Mouse (Mus musculus): ENCODE results near the gene Ttc25. TPM values are rescaled to one million over a fixed set of nuclear protein-coding genes. Genes with fewer than 3 reads are reported as not detected.

Gene Ttc25
- polyA plus RNA-seq, 1 experiment from 2014 or later = 0.66 TPM

- ATAC-seq (ENCODE audit: insufficient number of reproducible peaks, insufficient read depth, low FRiP score, low TSS enrichment, low read depth) = no peak
- Histone ChIP-seq H3K27ac (no peak overlapping the region), H3K27me3 (no peaks in the 10 kb centered on the region), H3K36me3 (peaks cover 97% of the 10 kb centered on the region), H3K4me2 (no peak overlapping the region), H3K9me3 (no peaks in the 10 kb centered on the region), H3K4me1 (no peaks in the 10 kb centered on the region), H3K4me3 (no peak overlapping the region), H3K9ac (no peak overlapping the region)
- WGBS = 91% methylated on average over 2 of the region's 2 CpGs
Observed at GRCm38 (mm10) chr11:100588462-100588861, 43.1 kb downstream of the Ttc25 start.

GRCm38 (mm10) chr11:100592346-100593046, 47.1 kb downstream of the Ttc25 start:
- no peak overlapping the region for H3K9ac ChIP-seq
- H3K4me1 ChIP-seq = no peaks in the 10 kb centered on the region
- H3K36me3 ChIP-seq = peaks cover 94% of the 10 kb centered on the region
- 87% methylated on average over 11 of the region's 11 CpGs for WGBS
- no peak overlapping the region for H3K4me3 ChIP-seq
- ATAC-seq (ENCODE audit: insufficient number of reproducible peaks, insufficient read depth, low FRiP score, low TSS enrichment, low read depth) = no peak
- no peak overlapping the region for H3K4me2 ChIP-seq
- H3K27me3 ChIP-seq = no peaks in the 10 kb centered on the region
- H3K9me3 ChIP-seq = no peaks in the 10 kb centered on the region
- no peak overlapping the region for H3K27ac ChIP-seq

GRCm38 (mm10) chr11:100594608-100595007, 49.2 kb downstream of the Ttc25 start:
- Histone ChIP-seq H3K4me2 (no peak overlapping the region), H3K36me3 (peaks cover 95% of the 10 kb centered on the region), H3K27ac (no peak overlapping the region), H3K9me3 (no peaks in the 10 kb centered on the region), H3K9ac (no peak overlapping the region), H3K4me1 (no peaks in the 10 kb centered on the region), H3K4me3 (no peak overlapping the region), H3K27me3 (no peaks in the 10 kb centered on the region)
- WGBS = 93% methylated on average over 7 of the region's 7 CpGs
- ATAC-seq (ENCODE audit: insufficient number of reproducible peaks, insufficient read depth, low FRiP score, low TSS enrichment, low read depth) = no peak

GRCm38 (mm10) chr11:100595533-100595932, 50.1 kb downstream of the Ttc25 start:
- no peaks in the 10 kb centered on the region for H3K27me3 ChIP-seq
- no peaks in the 10 kb centered on the region for H3K4me1 ChIP-seq
- H3K9me3 ChIP-seq = no peaks in the 10 kb centered on the region
- no peak overlapping the region for H3K4me3 ChIP-seq
- no peak for ATAC-seq (ENCODE audit: insufficient number of reproducible peaks, insufficient read depth, low FRiP score, low TSS enrichment, low read depth)
- H3K4me2 ChIP-seq = no peak overlapping the region
- 79% methylated on average over 4 of the region's 4 CpGs for WGBS
- no peak overlapping the region for H3K9ac ChIP-seq
- H3K27ac ChIP-seq = no peak overlapping the region
- H3K36me3 ChIP-seq = peaks cover 96% of the 10 kb centered on the region

- H3K36me3 ChIP-seq = peaks cover 87% of the 10 kb centered on the region
- no peaks in the 10 kb centered on the region for H3K27me3 ChIP-seq
- no peaks in the 10 kb centered on the region for H3K4me1 ChIP-seq
- H3K4me2 ChIP-seq = no peak overlapping the region
- ATAC-seq (ENCODE audit: insufficient number of reproducible peaks, insufficient read depth, low FRiP score, low TSS enrichment, low read depth) = no peak
- H3K4me3 ChIP-seq = no peak overlapping the region
- 88% methylated on average over 4 of the region's 4 CpGs for WGBS
- no peak overlapping the region for H3K9ac ChIP-seq
- H3K9me3 ChIP-seq = no peaks in the 10 kb centered on the region
- no peak overlapping the region for H3K27ac ChIP-seq
Observed at GRCm38 (mm10) chr11:100598074-100598473, 52.7 kb downstream of the Ttc25 start.

GRCm38 (mm10) chr11:100601372-100601771, 56.0 kb downstream of the Ttc25 start:
- no peaks in the 10 kb centered on the region for H3K27me3 ChIP-seq
- no peak overlapping the region for H3K4me2 ChIP-seq
- H3K9me3 ChIP-seq = no peaks in the 10 kb centered on the region
- H3K4me3 ChIP-seq = no peak overlapping the region
- ATAC-seq (ENCODE audit: insufficient number of reproducible peaks, insufficient read depth, low FRiP score, low TSS enrichment, low read depth) = no peak
- 94% methylated on average over 3 of the region's 3 CpGs for WGBS
- H3K9ac ChIP-seq = no peak overlapping the region
- H3K27ac ChIP-seq = no peak overlapping the region
- no peaks in the 10 kb centered on the region for H3K4me1 ChIP-seq
- peaks cover 64% of the 10 kb centered on the region for H3K36me3 ChIP-seq

GRCm38 (mm10) chr11:100603155-100603554, 57.7 kb downstream of the Ttc25 start:
- Histone ChIP-seq H3K36me3 (peaks cover 48% of the 10 kb centered on the region), H3K4me2 (no peak overlapping the region), H3K9me3 (no peaks in the 10 kb centered on the region), H3K27me3 (no peaks in the 10 kb centered on the region), H3K4me1 (no peaks in the 10 kb centered on the region), H3K9ac (no peak overlapping the region), H3K4me3 (no peak overlapping the region), H3K27ac (no peak overlapping the region)
- 92% methylated on average over 9 of the region's 9 CpGs for WGBS
- no peak for ATAC-seq (ENCODE audit: insufficient number of reproducible peaks, insufficient read depth, low FRiP score, low TSS enrichment, low read depth)

GRCm38 (mm10) chr11:100603813-100604212, 58.4 kb downstream of the Ttc25 start:
- 92% methylated on average over 8 of the region's 8 CpGs for WGBS
- Histone ChIP-seq H3K27me3 (no peaks in the 10 kb centered on the region), H3K4me1 (no peaks in the 10 kb centered on the region), H3K27ac (no peak overlapping the region), H3K36me3 (peaks cover 48% of the 10 kb centered on the region), H3K4me2 (no peak overlapping the region), H3K4me3 (no peak overlapping the region), H3K9ac (no peak overlapping the region), H3K9me3 (no peaks in the 10 kb centered on the region)
- no peak for ATAC-seq (ENCODE audit: insufficient number of reproducible peaks, insufficient read depth, low FRiP score, low TSS enrichment, low read depth)

- Histone ChIP-seq H3K9me3 (no peaks in the 10 kb centered on the region), H3K9ac (no peak overlapping the region), H3K27me3 (no peaks in the 10 kb centered on the region), H3K4me3 (no peak overlapping the region), H3K27ac (no peak overlapping the region), H3K36me3 (peaks cover 41% of the 10 kb centered on the region), H3K4me1 (no peaks in the 10 kb centered on the region), H3K4me2 (no peak overlapping the region)
- 83% methylated on average over 4 of the region's 4 CpGs for WGBS
- no peak for ATAC-seq (ENCODE audit: insufficient number of reproducible peaks, insufficient read depth, low FRiP score, low TSS enrichment, low read depth)
Observed at GRCm38 (mm10) chr11:100604321-100605005, 59.1 kb downstream of the Ttc25 start.

- Histone ChIP-seq H3K4me1 (0 out of 2 replicates have a peak, but pooled peaks cover 6% of the 10 kb centered on the region), H3K4me3 (no peak overlapping the region), H3K27ac (no peak overlapping the region), H3K9ac (no peak overlapping the region), H3K27me3 (no peaks in the 10 kb centered on the region), H3K9me3 (no peaks in the 10 kb centered on the region), H3K36me3 (peaks cover 34% of the 10 kb centered on the region), H3K4me2 (no peak overlapping the region)
- no peak for ATAC-seq (ENCODE audit: insufficient number of reproducible peaks, insufficient read depth, low FRiP score, low TSS enrichment, low read depth)
- WGBS = 88% methylated on average over 10 of the region's 10 CpGs
Observed at GRCm38 (mm10) chr11:100605451-100605850, 60.0 kb downstream of the Ttc25 start.

- H3K9ac ChIP-seq = no peak overlapping the region
- H3K27ac ChIP-seq = no peak overlapping the region
- H3K4me1 ChIP-seq = 0 out of 2 replicates have a peak, but pooled peaks cover 6% of the 10 kb centered on the region
- 89% methylated on average over 6 of the region's 6 CpGs for WGBS
- peaks cover 25% of the 10 kb centered on the region for H3K36me3 ChIP-seq
- H3K27me3 ChIP-seq = no peaks in the 10 kb centered on the region
- ATAC-seq (ENCODE audit: insufficient number of reproducible peaks, insufficient read depth, low FRiP score, low TSS enrichment, low read depth) = no peak
- no peak overlapping the region for H3K4me2 ChIP-seq
- H3K4me3 ChIP-seq = no peak overlapping the region
- no peaks in the 10 kb centered on the region for H3K9me3 ChIP-seq
Observed at GRCm38 (mm10) chr11:100607121-100607520, 61.7 kb downstream of the Ttc25 start.

GRCm38 (mm10) chr11:100608796-100609195, 63.4 kb downstream of the Ttc25 start:
- Histone ChIP-seq H3K4me1 (0 out of 2 replicates have a peak, but pooled peaks cover 6% of the 10 kb centered on the region), H3K36me3 (peaks cover 18% of the 10 kb centered on the region), H3K9ac (no peak overlapping the region), H3K4me3 (no peak overlapping the region), H3K27me3 (no peaks in the 10 kb centered on the region), H3K27ac (no peak overlapping the region), H3K4me2 (no peak overlapping the region), H3K9me3 (no peaks in the 10 kb centered on the region)
- WGBS = 70% methylated on average over 4 of the region's 4 CpGs
- ATAC-seq (ENCODE audit: insufficient number of reproducible peaks, insufficient read depth, low FRiP score, low TSS enrichment, low read depth) = no peak
